Mouse (Mus musculus) lung, postnatal 14 days (tissue): Measurements from ENCODE around the gene Qrfp.

ENCODE experiments used
- DNase-seq: peaks from one replicate; pipeline ENCODE4 v3.0.0; 2021

Gene Qrfp

GRCm38 (mm10) chr2:31767815-31768214, 42.6 kb downstream of the Qrfp start:
- DNase-seq, result no peak

GRCm38 (mm10) chr2:31767104-31767503, 43.3 kb downstream of the Qrfp start:
- DNase-seq, result no peak

- DNase-seq, result no peak
Measured at GRCm38 (mm10) chr2:31763271-31763670, 47.1 kb downstream of the Qrfp start.

- no peak for DNase-seq
Measured at GRCm38 (mm10) chr2:31762853-31763252, 47.5 kb downstream of the Qrfp start.

- DNase-seq, result no peak
Measured at GRCm38 (mm10) chr2:31762155-31762554, 48.2 kb downstream of the Qrfp start.

- no peak for DNase-seq
Measured at GRCm38 (mm10) chr2:31761585-31761984, 48.8 kb downstream of the Qrfp start.

- no peak for DNase-seq
Measured at GRCm38 (mm10) chr2:31761115-31761531, 49.3 kb downstream of the Qrfp start.

- DNase-seq, result no peak
Measured at GRCm38 (mm10) chr2:31760486-31760885, 49.9 kb downstream of the Qrfp start.

- DNase-seq, result peak; percentile 89
Measured at GRCm38 (mm10) chr2:31759751-31760460, 50.5 kb downstream of the Qrfp start.

GRCm38 (mm10) chr2:31758966-31759365, 51.4 kb downstream of the Qrfp start:
- DNase-seq, result no peak

- no peak for DNase-seq
Measured at GRCm38 (mm10) chr2:31757472-31757871, 52.9 kb downstream of the Qrfp start.
